Mouse (Mus musculus): ENCODE results near the gene Kcnmb4. TPM values are rescaled to one million over a fixed set of nuclear protein-coding genes. Genes with fewer than 3 reads are reported as not detected.
A peak's percentile ranks its signal among the peaks of the same experiment; 100 is the strongest.

Kcnmb4 gene
- polyA plus RNA-seq, 1 experiment from 2014 or later: 20.5 TPM

- no peak for DNase-seq (ENCODE audit: low spot score)
These were observed 70.0 kb downstream of the Kcnmb4 start for GRCm38 (mm10) chr10:116403679-116404078.

DNA sequence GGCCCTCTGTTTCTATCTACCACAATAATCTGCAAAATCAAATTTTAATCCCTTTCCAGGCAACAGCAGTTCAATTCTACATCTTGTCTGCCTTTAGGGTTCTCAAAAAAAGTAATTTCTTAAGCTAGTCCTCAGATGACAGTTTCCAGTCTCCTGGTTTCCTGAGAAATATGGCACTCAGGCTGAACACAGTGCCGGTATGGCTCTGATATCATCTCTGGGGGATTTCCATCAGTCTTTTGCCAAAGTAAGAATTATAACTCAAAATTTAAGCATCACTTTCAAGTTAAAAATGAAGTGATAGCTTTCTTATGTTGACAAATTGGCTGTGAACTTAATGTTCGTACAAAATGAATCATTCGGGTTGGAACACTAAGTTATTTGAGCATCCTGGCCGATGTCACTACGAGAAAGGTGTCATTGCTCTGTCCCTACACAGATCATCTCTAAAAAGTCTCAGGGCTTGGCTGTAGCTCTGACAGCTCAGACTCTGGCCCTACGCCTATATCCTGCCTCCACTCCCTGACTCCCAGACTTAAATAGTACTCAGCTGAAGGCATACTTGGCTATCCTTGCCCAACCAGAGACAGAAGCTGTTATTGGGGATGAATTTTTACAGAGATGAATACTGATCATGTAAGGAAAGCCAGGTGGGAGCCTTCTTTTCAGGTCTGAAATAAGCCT, 70.8 kb downstream of the Kcnmb4 start:
- DNase-seq (ENCODE audit: low spot score): no peak

DNA sequence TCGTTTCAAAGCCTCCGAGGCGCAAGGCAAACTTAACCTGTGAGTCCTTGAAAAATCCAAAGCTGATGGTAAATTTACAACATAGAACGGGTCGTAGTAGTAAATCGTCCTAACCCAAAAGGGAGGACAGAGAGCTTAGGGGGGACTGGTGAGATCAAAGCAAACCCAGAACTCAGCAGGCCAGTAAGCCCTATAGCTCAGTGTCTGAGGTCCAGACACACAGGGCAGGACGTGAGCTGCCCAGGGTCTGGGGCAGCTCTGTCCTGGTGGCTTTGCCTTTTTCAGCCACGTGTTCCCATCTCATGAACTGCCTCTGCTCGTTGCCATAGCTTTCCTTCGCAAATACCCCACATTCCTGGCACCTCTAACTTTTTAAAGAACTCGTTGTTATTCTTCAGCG, 75.7 kb downstream of the Kcnmb4 start:
- DNase-seq (ENCODE audit: low spot score): no peak

- peak; percentile 39 for DNase-seq (ENCODE audit: low spot score)
These were observed 76.1 kb downstream of the Kcnmb4 start for GRCm38 (mm10) chr10:116397573-116397972.

- DNase-seq (ENCODE audit: low spot score): no peak
These were observed 76.7 kb downstream of the Kcnmb4 start for GRCm38 (mm10) chr10:116396966-116397365.

DNA sequence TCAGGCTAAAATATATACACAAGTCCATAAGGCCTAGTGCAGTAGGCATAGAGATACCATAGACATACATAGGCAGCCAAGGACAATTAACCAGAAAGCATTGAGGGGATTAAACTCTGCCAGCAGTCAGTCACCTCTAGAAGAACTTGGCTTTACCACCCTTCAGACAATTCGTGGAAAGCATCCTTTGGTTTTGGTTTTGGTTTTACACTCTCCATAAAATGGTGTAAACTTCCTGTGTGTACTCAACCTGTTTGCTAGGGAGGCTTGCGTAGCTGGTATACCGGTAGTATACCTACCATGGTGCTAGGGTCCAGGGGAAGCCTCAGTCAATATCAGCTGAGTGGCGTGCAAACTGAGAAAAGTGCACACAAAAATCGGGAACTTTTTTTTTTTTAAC, 77.4 kb downstream of the Kcnmb4 start:
- DNase-seq (ENCODE audit: low spot score): no peak

DNA sequence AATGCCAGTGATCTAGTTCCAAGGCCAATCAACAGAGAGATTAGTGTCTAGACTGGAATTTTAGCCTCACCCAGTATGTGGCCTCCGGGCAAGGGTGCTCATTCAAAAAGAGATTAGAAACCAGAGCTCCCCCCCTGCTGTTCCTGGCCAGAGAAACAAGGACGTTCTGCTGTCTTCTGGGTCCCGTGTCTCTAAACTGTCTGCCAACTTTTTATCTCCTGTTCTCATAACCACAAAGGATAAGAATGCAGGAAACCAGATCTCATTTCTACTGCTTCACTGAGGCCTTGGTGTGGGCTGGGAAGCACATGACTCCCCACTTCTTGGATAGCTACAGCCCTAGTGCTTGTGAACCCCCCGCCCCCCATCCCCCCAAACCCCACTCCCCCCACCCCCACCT, 79.1 kb downstream of the Kcnmb4 start:
- no peak for DNase-seq (ENCODE audit: low spot score)

DNA sequence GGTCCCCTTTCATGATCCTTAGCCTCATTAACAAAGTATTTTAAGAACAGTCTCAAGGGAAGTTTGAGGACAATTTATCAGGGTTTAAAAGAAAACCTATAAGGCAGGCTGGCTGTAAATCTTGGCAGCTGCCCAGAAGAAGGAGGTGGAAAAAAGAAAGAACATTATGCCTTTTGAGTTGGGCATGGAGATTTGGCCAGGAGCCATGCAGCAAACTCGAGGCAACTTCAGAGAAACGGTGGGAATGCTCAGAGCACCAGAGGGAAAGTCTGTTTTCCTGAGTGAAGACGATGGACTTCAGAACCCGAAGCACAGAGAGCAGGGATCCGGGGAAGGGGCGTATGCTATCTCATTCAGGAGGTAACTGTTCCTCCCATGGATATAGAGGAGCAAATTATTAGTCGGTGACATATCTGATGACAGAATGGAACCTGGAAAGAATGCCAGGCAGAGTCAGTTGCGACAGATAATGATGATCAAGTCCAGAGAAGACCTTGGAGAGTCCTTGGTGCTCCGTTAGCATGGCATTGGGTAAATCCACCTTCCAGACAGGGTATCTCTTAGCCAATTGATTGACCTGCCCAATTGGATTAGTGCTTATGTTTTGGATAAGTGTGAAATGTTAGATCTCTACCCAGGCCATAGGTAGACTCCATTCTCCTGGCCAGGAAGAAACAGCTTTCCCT, 79.7 kb downstream of the Kcnmb4 start:
- no peak for DNase-seq (ENCODE audit: low spot score)

GRCm38 (mm10) chr10:116388840-116389239, 84.8 kb downstream of the Kcnmb4 start:
- no peak for DNase-seq (ENCODE audit: low spot score)

DNA sequence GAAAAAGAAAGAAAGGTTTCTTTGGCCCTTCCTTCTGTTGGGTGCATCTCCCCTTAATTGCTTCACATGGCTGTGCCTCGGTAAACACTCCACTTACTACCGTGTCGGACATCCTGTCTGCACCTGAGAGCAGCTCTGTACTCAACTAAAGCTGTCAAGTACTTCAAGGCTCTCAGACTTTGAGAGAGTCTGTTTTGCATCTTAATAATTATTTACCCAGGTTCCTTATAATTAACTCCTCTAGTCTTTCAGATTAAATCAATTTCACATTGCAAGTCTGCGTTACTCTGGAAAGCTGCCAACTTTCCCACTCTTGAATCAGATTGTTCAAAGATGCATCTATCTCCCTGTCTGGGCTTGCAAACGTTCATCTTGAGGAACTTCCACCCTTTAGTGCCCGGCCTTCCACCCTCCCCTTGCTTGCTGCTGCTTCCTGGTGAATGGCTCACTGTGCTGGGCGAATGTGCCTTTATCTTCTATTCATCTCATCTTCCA, 87.2 kb downstream of the Kcnmb4 start:
- DNase-seq (ENCODE audit: low spot score): no peak

- no peak for DNase-seq (ENCODE audit: low spot score)
These were observed 89.3 kb downstream of the Kcnmb4 start for GRCm38 (mm10) chr10:116384401-116384800.

- DNase-seq (ENCODE audit: low spot score): no peak
These were observed 90.6 kb downstream of the Kcnmb4 start for GRCm38 (mm10) chr10:116382826-116383685.

GRCm38 (mm10) chr10:116376853-116377252, 96.8 kb downstream of the Kcnmb4 start:
- no peak for DNase-seq (ENCODE audit: low spot score)

DNA sequence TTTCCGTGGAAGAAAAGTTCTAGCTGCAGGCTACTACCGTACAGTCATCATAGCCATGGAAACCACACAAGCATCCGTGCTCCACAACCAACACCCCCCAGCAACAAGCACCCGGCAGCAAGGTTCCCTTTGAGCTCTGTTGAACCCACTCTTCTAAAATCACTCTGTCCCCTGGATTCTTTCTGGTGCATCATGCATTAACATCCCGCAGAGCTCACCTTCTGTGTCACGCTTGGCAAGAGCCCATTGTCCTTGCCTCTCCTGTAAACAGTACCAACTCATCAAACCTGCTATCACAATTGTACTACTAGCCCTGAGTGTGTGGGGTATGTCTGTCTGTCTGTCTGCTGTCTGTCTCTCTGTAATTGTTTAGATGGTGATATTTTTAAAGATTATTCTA, 99.6 kb downstream of the Kcnmb4 start:
- DNase-seq (ENCODE audit: low spot score): no peak

DNA sequence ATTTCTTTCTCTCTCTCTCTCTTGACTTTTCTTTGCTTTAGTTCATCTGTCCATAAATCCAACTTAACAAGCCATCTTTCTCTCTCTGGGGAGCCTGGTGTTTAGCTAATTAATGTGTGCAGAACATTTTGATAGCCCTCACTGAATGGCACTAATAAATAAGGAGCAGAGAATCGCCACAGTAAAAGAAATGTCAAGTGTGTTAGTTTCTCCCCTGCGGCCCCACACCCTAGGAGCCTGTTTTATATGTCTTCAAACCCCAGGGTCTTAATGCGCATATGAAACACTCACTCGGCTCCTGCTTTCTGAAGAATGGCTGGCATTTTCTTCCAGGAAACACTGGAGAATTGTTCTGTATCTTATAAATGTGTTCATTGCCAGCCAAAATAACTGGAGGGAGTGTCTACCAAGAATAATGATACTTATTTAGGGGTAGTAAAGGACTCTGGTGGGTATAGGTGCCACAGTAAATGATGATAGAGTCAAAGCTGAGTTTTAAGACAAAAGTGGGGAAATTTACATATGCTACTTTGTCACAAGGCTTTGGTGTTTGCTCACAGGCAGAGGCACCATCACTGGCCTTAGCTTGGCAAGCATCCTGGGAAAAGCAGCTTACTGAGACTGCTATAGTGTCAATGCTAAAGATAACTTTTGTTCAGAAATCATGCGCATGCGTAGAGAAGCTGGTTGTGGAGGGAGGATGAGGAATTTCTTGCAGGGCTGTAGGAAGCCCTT, 102.5 kb downstream of the Kcnmb4 start:
- no peak for DNase-seq (ENCODE audit: low spot score)

Other genes with a start within 250 kb of the Kcnmb4 start
- gene Ptprb, start 198.4 kb downstream of the Kcnmb4 start, polyA plus RNA-seq (2015; fragmentation: Nextera tagmentation; extraction: Ambion mirVana): 1.1 and 1.7 TPM in 2 replicates
- gene Cnot2, start 107.6 kb upstream of the Kcnmb4 start, polyA plus RNA-seq (2015; fragmentation: Nextera tagmentation; extraction: Ambion mirVana): 172 and 182 TPM in 2 replicates

Measured in thymus, postnatal 0 days (tissue).